Mouse (Mus musculus): ENCODE measurements at regions not wholly inside any gene's neighbourhood (a gene's known extent, or its start where the extent isn't known, plus 50 kb on each side); places are given as distances from the start of the nearest gene placed in this dataset.
"Not testable (repeated sequence)": the region's sequence is repeated elsewhere in the genome, so short reads cannot be mapped to it uniquely, and the experiment has no call there.

- no peak for ATAC-seq (replicated peaks in 1 of 2; ENCODE audit: insufficient read depth in 1 of 2, low FRiP score in 2 of 2, low TSS enrichment in 1 of 2, low read depth in 1 of 2, poor library complexity in 2 of 2, severe bottlenecking in 2 of 2)
Measured at GRCm38 (mm10) chr1:189156906-189157305, 149.3 kb upstream of the Kctd3 start.

GRCm38 (mm10) chr1:189154376-189154775 lies 146.7 kb upstream of the Kctd3 start:
- ATAC-seq (replicated peaks in 1 of 2; ENCODE audit: insufficient read depth in 1 of 2, low FRiP score in 2 of 2, low TSS enrichment in 1 of 2, low read depth in 1 of 2, poor library complexity in 2 of 2, severe bottlenecking in 2 of 2), result no peak

GRCm38 (mm10) chr1:189153150-189153549 lies 145.5 kb upstream of the Kctd3 start:
- no peak for ATAC-seq (replicated peaks in 1 of 2; ENCODE audit: insufficient read depth in 1 of 2, low FRiP score in 2 of 2, low TSS enrichment in 1 of 2, low read depth in 1 of 2, poor library complexity in 2 of 2, severe bottlenecking in 2 of 2)

- ATAC-seq (replicated peaks in 1 of 2; ENCODE audit: insufficient read depth in 1 of 2, low FRiP score in 2 of 2, low TSS enrichment in 1 of 2, low read depth in 1 of 2, poor library complexity in 2 of 2, severe bottlenecking in 2 of 2), result no peak
Measured at GRCm38 (mm10) chr1:189142982-189143451, 135.4 kb upstream of the Kctd3 start.

GRCm38 (mm10) chr1:189142551-189142950 lies 134.9 kb upstream of the Kctd3 start:
- no peak for ATAC-seq (replicated peaks in 1 of 2; ENCODE audit: insufficient read depth in 1 of 2, low FRiP score in 2 of 2, low TSS enrichment in 1 of 2, low read depth in 1 of 2, poor library complexity in 2 of 2, severe bottlenecking in 2 of 2)

GRCm38 (mm10) chr1:189141694-189142093 lies 134.1 kb upstream of the Kctd3 start:
- ATAC-seq (replicated peaks in 1 of 2; ENCODE audit: insufficient read depth in 1 of 2, low FRiP score in 2 of 2, low TSS enrichment in 1 of 2, low read depth in 1 of 2, poor library complexity in 2 of 2, severe bottlenecking in 2 of 2), result no peak

GRCm38 (mm10) chr1:189136731-189137385 lies 129.2 kb upstream of the Kctd3 start:
- ATAC-seq (replicated peaks in 1 of 2; ENCODE audit: insufficient read depth in 1 of 2, low FRiP score in 2 of 2, low TSS enrichment in 1 of 2, low read depth in 1 of 2, poor library complexity in 2 of 2, severe bottlenecking in 2 of 2), result no peak

GRCm38 (mm10) chr1:189135826-189136225 lies 128.2 kb upstream of the Kctd3 start:
- ATAC-seq (replicated peaks in 1 of 2; ENCODE audit: insufficient read depth in 1 of 2, low FRiP score in 2 of 2, low TSS enrichment in 1 of 2, low read depth in 1 of 2, poor library complexity in 2 of 2, severe bottlenecking in 2 of 2), result no peak

GRCm38 (mm10) chr1:189128706-189129105 lies 121.1 kb upstream of the Kctd3 start:
- ATAC-seq (replicated peaks in 1 of 2; ENCODE audit: insufficient read depth in 1 of 2, low FRiP score in 2 of 2, low TSS enrichment in 1 of 2, low read depth in 1 of 2, poor library complexity in 2 of 2, severe bottlenecking in 2 of 2), result no peak

- ATAC-seq (replicated peaks in 1 of 2; ENCODE audit: insufficient read depth in 1 of 2, low FRiP score in 2 of 2, low TSS enrichment in 1 of 2, low read depth in 1 of 2, poor library complexity in 2 of 2, severe bottlenecking in 2 of 2), result not testable (repeated sequence)
Measured at GRCm38 (mm10) chr1:189128246-189128645, 120.6 kb upstream of the Kctd3 start.

- no peak for ATAC-seq (replicated peaks in 1 of 2; ENCODE audit: insufficient read depth in 1 of 2, low FRiP score in 2 of 2, low TSS enrichment in 1 of 2, low read depth in 1 of 2, poor library complexity in 2 of 2, severe bottlenecking in 2 of 2)
Measured at GRCm38 (mm10) chr1:189127367-189127766, 119.7 kb upstream of the Kctd3 start.

GRCm38 (mm10) chr1:189119941-189120735 lies 112.5 kb upstream of the Kctd3 start:
- no peak for ATAC-seq (replicated peaks in 1 of 2; ENCODE audit: insufficient read depth in 1 of 2, low FRiP score in 2 of 2, low TSS enrichment in 1 of 2, low read depth in 1 of 2, poor library complexity in 2 of 2, severe bottlenecking in 2 of 2)

- ATAC-seq (replicated peaks in 1 of 2; ENCODE audit: insufficient read depth in 1 of 2, low FRiP score in 2 of 2, low TSS enrichment in 1 of 2, low read depth in 1 of 2, poor library complexity in 2 of 2, severe bottlenecking in 2 of 2), result peak; percentile 67 to 76
Measured at GRCm38 (mm10) chr1:189119005-189119404, 111.4 kb upstream of the Kctd3 start.

- ATAC-seq (replicated peaks in 1 of 2; ENCODE audit: insufficient read depth in 1 of 2, low FRiP score in 2 of 2, low TSS enrichment in 1 of 2, low read depth in 1 of 2, poor library complexity in 2 of 2, severe bottlenecking in 2 of 2), result no peak
Measured at GRCm38 (mm10) chr1:189118582-189118981, 110.9 kb upstream of the Kctd3 start.

- ATAC-seq (replicated peaks in 1 of 2; ENCODE audit: insufficient read depth in 1 of 2, low FRiP score in 2 of 2, low TSS enrichment in 1 of 2, low read depth in 1 of 2, poor library complexity in 2 of 2, severe bottlenecking in 2 of 2), result no peak
Measured at GRCm38 (mm10) chr1:189115914-189116313, 108.3 kb upstream of the Kctd3 start.

GRCm38 (mm10) chr1:189115279-189115678 lies 107.6 kb upstream of the Kctd3 start:
- no peak for ATAC-seq (replicated peaks in 1 of 2; ENCODE audit: insufficient read depth in 1 of 2, low FRiP score in 2 of 2, low TSS enrichment in 1 of 2, low read depth in 1 of 2, poor library complexity in 2 of 2, severe bottlenecking in 2 of 2)

- ATAC-seq (replicated peaks in 1 of 2; ENCODE audit: insufficient read depth in 1 of 2, low FRiP score in 2 of 2, low TSS enrichment in 1 of 2, low read depth in 1 of 2, poor library complexity in 2 of 2, severe bottlenecking in 2 of 2), result no peak
Measured at GRCm38 (mm10) chr1:189108260-189109035, 100.8 kb upstream of the Kctd3 start.

GRCm38 (mm10) chr1:189107841-189108240 lies 100.2 kb upstream of the Kctd3 start:
- ATAC-seq (replicated peaks in 1 of 2; ENCODE audit: insufficient read depth in 1 of 2, low FRiP score in 2 of 2, low TSS enrichment in 1 of 2, low read depth in 1 of 2, poor library complexity in 2 of 2, severe bottlenecking in 2 of 2), result no peak
